Mouse (Mus musculus) right cerebral cortex, postnatal 14 days (tissue): Measurements from ENCODE around the gene Erh.
A peak's percentile ranks its signal among the peaks of the same experiment; 100 is the strongest.

Experiments used
- DNase-seq: peaks from one replicate; pipeline ENCODE4 v3.0.0; 2022

The Erh gene

GRCm38 (mm10) chr12:80643693-80644505 lies at the start of gene Erh, which contains the start of gene Slc39a9:
TSS of gene Erh (minus strand) at chr12:80644341.
TSS of gene Slc39a9 (plus strand) at chr12:80643883.
- peak; percentile 91 for DNase-seq

- no peak for DNase-seq
Measured at GRCm38 (mm10) chr12:80693700-80694099, 49.6 kb upstream of the Erh start.

- peak; percentile 34 for DNase-seq
Measured at GRCm38 (mm10) chr12:80692269-80692972, 48.3 kb upstream of the Erh start, which contains the start of gene Plekhd1. TSS of gene Plekhd1 (plus strand) at chr12:80692591.

- DNase-seq: no peak
Measured at GRCm38 (mm10) chr12:80691671-80692091, 47.5 kb upstream of the Erh start.

GRCm38 (mm10) chr12:80689696-80690095 lies 45.6 kb upstream of the Erh start:
- DNase-seq: no peak

- DNase-seq: peak; percentile 35
Measured at GRCm38 (mm10) chr12:80687788-80688211, 43.7 kb upstream of the Erh start.

- no peak for DNase-seq
Measured at GRCm38 (mm10) chr12:80684316-80684715, 40.2 kb upstream of the Erh start.

- DNase-seq: no peak
Measured at GRCm38 (mm10) chr12:80683554-80683953, 39.4 kb upstream of the Erh start.

- DNase-seq: peak; percentile 22
Measured at GRCm38 (mm10) chr12:80681340-80681739, 37.2 kb upstream of the Erh start.

- peak; percentile 56 for DNase-seq
Measured at GRCm38 (mm10) chr12:80673170-80673569, 29.0 kb upstream of the Erh start.

- no peak for DNase-seq
Measured at GRCm38 (mm10) chr12:80668391-80668790, 24.2 kb upstream of the Erh start.

GRCm38 (mm10) chr12:80663935-80664334 lies 19.8 kb upstream of the Erh start:
- no peak for DNase-seq

- DNase-seq: no peak
Measured at GRCm38 (mm10) chr12:80662322-80662721, 18.2 kb upstream of the Erh start.

- DNase-seq: no peak
Measured at GRCm38 (mm10) chr12:80658661-80659060, 14.5 kb upstream of the Erh start.

GRCm38 (mm10) chr12:80654659-80655025 lies 10.5 kb upstream of the Erh start:
- no peak for DNase-seq

- DNase-seq: no peak
Measured at GRCm38 (mm10) chr12:80653951-80654658, 10.0 kb upstream of the Erh start.

- no peak for DNase-seq
Measured at GRCm38 (mm10) chr12:80646377-80646776, 2.2 kb upstream of the Erh start.

GRCm38 (mm10) chr12:80644506-80644868 lies 346 bp upstream of the Erh start:
- DNase-seq: no peak

GRCm38 (mm10) chr12:80642725-80643692 lies 1.1 kb downstream of the Erh start:
- peak; percentile 47 for DNase-seq

- DNase-seq: no peak
Measured at GRCm38 (mm10) chr12:80631790-80632189, 12.4 kb downstream of the Erh start.

- no peak for DNase-seq
Measured at GRCm38 (mm10) chr12:80620501-80620900, 23.6 kb downstream of the Erh start.
